ENCODE assay signal across 10 mouse cellular contexts in the genomic region with DNA sequence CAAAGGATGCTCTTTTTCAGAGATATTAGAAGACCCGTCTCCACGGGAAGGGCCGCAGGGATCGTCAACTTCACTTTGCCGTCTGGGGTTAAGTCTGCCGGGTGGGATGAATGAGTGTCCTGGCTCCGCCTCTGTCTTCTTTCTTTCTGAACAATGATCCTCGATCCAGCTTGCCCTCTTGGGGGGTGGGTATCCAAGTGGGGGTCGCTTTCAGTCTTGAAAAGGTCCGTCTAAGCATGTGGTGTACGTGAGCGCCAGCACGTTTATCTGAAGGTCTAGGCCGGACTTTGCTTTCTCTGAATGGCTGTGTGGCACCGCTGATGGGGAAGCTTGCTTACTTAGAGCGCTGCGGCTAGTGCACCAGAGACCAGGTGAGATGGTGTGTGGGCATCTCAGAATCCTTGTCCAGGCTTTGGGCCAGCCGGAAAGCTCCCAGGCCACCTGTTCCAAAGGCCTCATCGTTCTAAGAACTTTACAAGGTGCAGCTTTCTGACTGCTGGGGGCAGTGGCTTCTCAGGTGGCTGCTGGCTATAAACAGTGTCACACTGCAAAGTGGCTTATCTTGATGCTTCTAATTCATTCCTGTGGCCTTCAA. TPM values are rescaled to one million over a fixed set of nuclear protein-coding genes. Genes with fewer than 3 reads are reported as not detected.
DNase-seq lines count a peak whose midpoint lies in the region; ATAC-seq and TF ChIP-seq lines count a peak whose summit lies in the region.
"Had no signal": no experiment of that assay in that cellular context is flagged by ENCODE, and none has a peak within 500 bp of the region (broad histone marks: within the 10 kb centered on the region; RNA-seq: fewer than 3 reads in every experiment).

No protein-coding gene starts in this region.

- TF ChIP-seq CTCF in spleen, adult 2 months (IDR thresholded peaks at IDR 0.05; ENCODE audit: extremely low read depth, insufficient read depth, insufficient read length, insufficient replicate concordance): no peak

- TF ChIP-seq POLR2A in spleen, adult 2 months (IDR thresholded peaks at IDR 0.05; ENCODE audit: low read depth, low read length): no peak
- no peak for TF ChIP-seq POLR2A in limb, embryonic 14.5 days (IDR thresholded peaks at IDR 0.05; ENCODE audit: borderline replicate concordance, extremely low read depth, insufficient read depth, insufficient read length)

- no peaks in the 10 kb centered on the region for H3K27me3 ChIP-seq in spleen, adult 2 months (ENCODE audit: control insufficient read depth, insufficient read depth, low read length)
- H3K27me3 ChIP-seq in forebrain, embryonic 15.5 days: no peaks in the 10 kb centered on the region
- H3K27me3 ChIP-seq in limb, embryonic 14.5 days (ENCODE audit: control insufficient read depth, insufficient read depth, low read length): no peaks in the 10 kb centered on the region
- H3K27me3 ChIP-seq in stomach, embryonic 16.5 days (ENCODE audit: control insufficient read depth, insufficient read depth, low read length): no peaks in the 10 kb centered on the region; the same call in 1 of the 2 replicates

- WGBS in spleen, adult 2 months: 89% methylated on average over 19 of the region's 19 CpGs
- 11% methylated on average over 19 of the region's 19 CpGs for WGBS in forebrain, embryonic 15.5 days
- WGBS in limb, embryonic 14.5 days: 69% methylated on average over 19 of the region's 19 CpGs
- 62% methylated on average over 19 of the region's 19 CpGs for WGBS in stomach, embryonic 16.5 days

- H3K27ac ChIP-seq in spleen, adult 2 months (ENCODE audit: insufficient read depth, low read length): peak overlapping the region; percentile 80
- H3K27ac ChIP-seq in forebrain, embryonic 15.5 days (replicated peaks): no peak overlapping the region; the same call in 1 of the 2 replicates
- no peak overlapping the region for H3K27ac ChIP-seq in limb, embryonic 14.5 days (replicated peaks; ENCODE audit: low read depth, low read length)
- no peak overlapping the region for H3K27ac ChIP-seq in stomach, embryonic 16.5 days (ENCODE audit: low read length)

- H3K36me3 ChIP-seq in spleen, adult 2 months (ENCODE audit: control insufficient read depth, insufficient read depth, low read length): no peaks in the 10 kb centered on the region
- H3K36me3 ChIP-seq in forebrain, embryonic 15.5 days: no peaks in the 10 kb centered on the region
- H3K36me3 ChIP-seq in limb, embryonic 14.5 days (ENCODE audit: control insufficient read depth, insufficient read depth, low read length): 0 out of 2 replicates have a peak, but pooled peaks cover 4% of the 10 kb centered on the region
- H3K36me3 ChIP-seq in stomach, embryonic 16.5 days (ENCODE audit: control insufficient read depth, insufficient read depth, low read length): no peaks in the 10 kb centered on the region

- peak overlapping the region; percentile 34 for H3K9ac ChIP-seq in forebrain, embryonic 15.5 days (replicated peaks)
- 0 out of 2 replicates have a peak overlapping the region, but pooled peaks have one; percentile 21 for H3K9ac ChIP-seq in limb, embryonic 14.5 days (ENCODE audit: low read depth, low read length, severe bottlenecking)
- H3K9ac ChIP-seq in stomach, embryonic 16.5 days (ENCODE audit: low read length): peak overlapping the region; percentile 43

- H3K4me2 ChIP-seq in forebrain, embryonic 15.5 days (replicated peaks): peak overlapping the region; percentile 80
- no peak overlapping the region for H3K4me2 ChIP-seq in limb, embryonic 14.5 days (replicated peaks; ENCODE audit: low read depth, low read length, severe bottlenecking)
- H3K4me2 ChIP-seq in stomach, embryonic 16.5 days (ENCODE audit: low read depth, low read length): peak overlapping the region; percentile 97; the same call in 1 of the 2 replicates

- peaks cover 36% of the 10 kb centered on the region for H3K4me1 ChIP-seq in spleen, adult 2 months (ENCODE audit: control insufficient read depth, insufficient read depth, insufficient read length)
- H3K4me1 ChIP-seq in forebrain, embryonic 15.5 days: peaks cover 61% of the 10 kb centered on the region
- peaks cover 21% of the 10 kb centered on the region for H3K4me1 ChIP-seq in limb, embryonic 14.5 days (ENCODE audit: control insufficient read depth, insufficient read depth, low read length)
- peaks cover 36% of the 10 kb centered on the region for H3K4me1 ChIP-seq in stomach, embryonic 16.5 days (ENCODE audit: control insufficient read depth, insufficient read depth, low read length)

- no peak for DNase-seq in spleen, adult 2 months (ENCODE audit: low read depth in 1 of 2, low spot score in 2 of 2)
- no peak for DNase-seq in spleen, adult 12 weeks (ENCODE audit: low spot score)
- DNase-seq in limb, embryonic 14.5 days (ENCODE audit: low spot score): no peak
- no peak for DNase-seq in adrenal gland, postnatal 10 days
- no peak for DNase-seq in layer of hippocampus, postnatal 14 days (ENCODE audit: low spot score in 2 of 2)
- no peak for DNase-seq in left cerebral cortex, adult 9 months (ENCODE audit: low spot score in 2 of 2)
- DNase-seq: lung, adult 18-20 months; right cerebral cortex, adult 18-20 months had no signal

- no peak overlapping the region for H3K4me3 ChIP-seq in spleen, adult 2 months (ENCODE audit: extremely low read depth, insufficient read depth, insufficient read length)
- H3K4me3 ChIP-seq in forebrain, embryonic 15.5 days: peak overlapping the region; percentile 80
- H3K4me3 ChIP-seq in limb, embryonic 14.5 days (replicated peaks; ENCODE audit: low read length): no peak overlapping the region
- H3K4me3 ChIP-seq in stomach, embryonic 16.5 days (replicated peaks; ENCODE audit: low read length): no peak overlapping the region

- ATAC-seq in forebrain, embryonic 15.5 days (replicated peaks): no peak
- ATAC-seq in limb, embryonic 14.5 days (ENCODE audit: low FRiP score, low read depth): no peak
- no peak for ATAC-seq in stomach, embryonic 16.5 days (ENCODE audit: insufficient read depth, low FRiP score)

- H3K9me3 ChIP-seq in forebrain, embryonic 15.5 days: no peaks in the 10 kb centered on the region
- no peaks in the 10 kb centered on the region for H3K9me3 ChIP-seq in limb, embryonic 14.5 days (ENCODE audit: control insufficient read depth, low read length)
- no peaks in the 10 kb centered on the region for H3K9me3 ChIP-seq in stomach, embryonic 16.5 days (replicated peaks; ENCODE audit: control insufficient read depth, low read length)

RNA-seq across cellular contexts. Expression of a gene that starts 2.8 kb away (rescaled TPM):
- polyA plus RNA-seq in spleen, adult 2 months (2012; rRNA removed): 31.0 and 43.6 TPM in 2 replicates
- polyA plus RNA-seq in forebrain, embryonic 15.5 days (2015; fragmentation: Nextera tagmentation; extraction: Ambion mirVana): 75.8 and 78.7 TPM in 2 replicates
- polyA plus RNA-seq in limb, embryonic 14.5 days (2012; rRNA removed): 31.2 and 37.5 TPM in 2 replicates
- 20.0 and 20.8 TPM in 2 replicates for polyA plus RNA-seq in limb, embryonic 14.5 days (2014; fragmentation: Nextera tagmentation; extraction: Ambion mirVana)
- 24.1 and 25.1 TPM in 2 replicates for polyA plus RNA-seq in stomach, embryonic 16.5 days (2015; fragmentation: Nextera tagmentation; extraction: Ambion mirVana)
- total RNA-seq in adrenal gland, postnatal 10 days (2021): 100 to 1,000 TPM in 1 of 2 experiments, 10 to 100 TPM in 1; 84.0 to 117 TPM
- total RNA-seq in layer of hippocampus, postnatal 14 days (2021): 100 to 1,000 TPM; 230 to 235 TPM

RNA-seq across cellular contexts. Expression of a gene that starts 23.1 kb away (rescaled TPM):
- 0.39 and 0.48 TPM in 2 replicates for polyA plus RNA-seq in spleen, adult 2 months (2012; rRNA removed)
- polyA plus RNA-seq in forebrain, embryonic 15.5 days (2015; fragmentation: Nextera tagmentation; extraction: Ambion mirVana): 127 and 134 TPM in 2 replicates
- polyA plus RNA-seq in limb, embryonic 14.5 days (2012; rRNA removed): 6.4 and 7.2 TPM in 2 replicates
- polyA plus RNA-seq in limb, embryonic 14.5 days (2014; fragmentation: Nextera tagmentation; extraction: Ambion mirVana): 120 and 123 TPM in 2 replicates
- polyA plus RNA-seq in stomach, embryonic 16.5 days (2015; fragmentation: Nextera tagmentation; extraction: Ambion mirVana): 124 and 156 TPM in 2 replicates
- total RNA-seq in adrenal gland, postnatal 10 days (2021): 1 to 10 TPM; 1.6 to 3.5 TPM
- total RNA-seq in layer of hippocampus, postnatal 14 days (2021): 1 to 10 TPM; 8.2 to 9.4 TPM
